Mouse (Mus musculus) MEL (cell line): ENCODE measurements around the gene Mtmr14. TPM values are rescaled to one million over a fixed set of nuclear protein-coding genes. Genes with fewer than 3 reads are reported as not detected.

Experiments
- DNase-seq: peaks from one replicate; pipeline ENCODE4 v3.0.0; 2011; ENCODE audit warnings: low read depth, low spot score
- H3K27ac ChIP-seq: 2 replicates; pipeline ENCODE4 v1.5.1; 2012; ENCODE audit warnings: low read depth, mild to moderate bottlenecking, control low read depth, low read length, moderate library complexity; ENCODE audit not compliant: control insufficient read depth
- H3K27me3 ChIP-seq, 2 experiments: fragments of 150-350 bp in 1 of 2; sonication (generic) in 1 of 2; 2 replicates each; pipeline ENCODE4 v1.6.1; 2012; ENCODE audit warnings: low read length in 2 of 2, mild to moderate bottlenecking in 2 of 2, improper control_type of control experiment in 1 of 2, moderate library complexity in 1 of 2; ENCODE audit not compliant: insufficient read depth in 2 of 2, control insufficient read depth in 1 of 2
- H3K36me3 ChIP-seq, 2 experiments: 2 replicates each; pipeline ENCODE4 v1.6.1; 2012 to 2014; ENCODE audit warnings: low read length in 2 of 2, improper control_type of control experiment in 1 of 2, inconsistent platforms in 1 of 2, mild to moderate bottlenecking in 1 of 2; ENCODE audit not compliant: insufficient read depth in 2 of 2, control insufficient read depth in 1 of 2
- H3K4me1 ChIP-seq, 2 experiments: fragments of 150-350 bp in 1 of 2; sonication (generic) in 1 of 2; 2 replicates each; pipeline ENCODE4 v1.6.1; 2012; ENCODE audit warnings: low read length in 2 of 2, improper control_type of control experiment in 1 of 2, mild to moderate bottlenecking in 1 of 2; ENCODE audit not compliant: insufficient read depth in 2 of 2, control insufficient read depth in 1 of 2
- H3K4me3 ChIP-seq, 2 experiments: fragments of 150-350 bp in 1 of 2; sonication (generic) in 1 of 2; 2 replicates each; pipeline ENCODE4 v1.5.1; 2012; ENCODE audit warnings: low read depth in 2 of 2, low read length in 2 of 2, mild to moderate bottlenecking in 2 of 2, moderate library complexity in 2 of 2, control low read depth in 1 of 2, improper control_type of control experiment in 1 of 2; ENCODE audit not compliant: control insufficient read depth in 1 of 2, insufficient read depth in 1 of 2
- H3K79me2 ChIP-seq: 2 replicates; pipeline ENCODE4 v1.6.1; 2012; ENCODE audit warnings: mild to moderate bottlenecking, low read length, moderate library complexity; ENCODE audit not compliant: control insufficient read depth, poor library complexity, insufficient read depth
- H3K9ac ChIP-seq: 2 replicates; pipeline ENCODE4 v1.6.1; 2012; ENCODE audit warnings: low read depth, mild to moderate bottlenecking, control low read depth, low read length, moderate library complexity; ENCODE audit not compliant: control insufficient read depth, poor library complexity, severe bottlenecking
- H3K9me3 ChIP-seq: fragments of 150-350 bp; sonication (generic); replicated peaks from 2 replicates; pipeline ENCODE4 v1.6.1; 2012; ENCODE audit warnings: mild to moderate bottlenecking, low read length, improper control_type of control experiment, moderate library complexity; ENCODE audit not compliant: insufficient read depth
- BHLHE40 ChIP-seq: IDR thresholded peaks from 2 replicates; pipeline ENCODE4 v1.6.1; 2012; ENCODE audit warnings: low read depth, mild to moderate bottlenecking, inconsistent platforms, low read length, improper control_type of control experiment, borderline replicate concordance
- CHD2 ChIP-seq: IDR thresholded peaks from 2 replicates; pipeline ENCODE4 v1.6.1; 2011; ENCODE audit warnings: low read length, improper control_type of control experiment
- ELF1 ChIP-seq: IDR thresholded peaks from 2 replicates; pipeline ENCODE4 v1.6.1; 2014; ENCODE audit warnings: low read depth, mild to moderate bottlenecking, inconsistent platforms, low read length, improper control_type of control experiment, moderate library complexity
- EP300 ChIP-seq, 2 experiments: IDR thresholded peaks; 2 replicates each; pipeline ENCODE4 v1.6.1; 2011; ENCODE audit warnings: improper control_type of control experiment in 2 of 2, low read length in 2 of 2, low read depth in 1 of 2, mild to moderate bottlenecking in 1 of 2
- ETS1 ChIP-seq: IDR thresholded peaks from 2 replicates; pipeline ENCODE4 v1.6.1; 2012; ENCODE audit warnings: low read depth, mild to moderate bottlenecking, inconsistent platforms, low read length, improper control_type of control experiment, moderate library complexity
- GABPA ChIP-seq: IDR thresholded peaks from 2 replicates; pipeline ENCODE4 v1.6.1; 2012; ENCODE audit warnings: low read depth, mild to moderate bottlenecking, inconsistent platforms, low read length, improper control_type of control experiment, moderate library complexity
- GATA1 ChIP-seq: IDR thresholded peaks from 2 replicates; pipeline ENCODE4 v1.6.1; 2011; ENCODE audit warnings: low read depth, low read length, improper control_type of control experiment
- JUND ChIP-seq: IDR thresholded peaks from 2 replicates; pipeline ENCODE4 v1.6.1; 2011; ENCODE audit warnings: low read depth, mild to moderate bottlenecking, improper control_type of control experiment, low read length
- KAT2A ChIP-seq: conservative IDR thresholded peaks from 2 replicates; pipeline ENCODE4 v1.6.1; 2012; ENCODE audit warnings: low read depth, low read length, improper control_type of control experiment, inconsistent platforms
- MAFK ChIP-seq: IDR thresholded peaks from 2 replicates; pipeline ENCODE4 v1.6.1; 2011; ENCODE audit warnings: low read depth, mild to moderate bottlenecking, low read length, improper control_type of control experiment, borderline replicate concordance
- MAX ChIP-seq: IDR thresholded peaks from 2 replicates; pipeline ENCODE4 v1.6.1; 2011; ENCODE audit warnings: low read length, improper control_type of control experiment
- MEF2A ChIP-seq: IDR thresholded peaks from 2 replicates; pipeline ENCODE4 v1.6.1; 2014; ENCODE audit warnings: low read depth, mild to moderate bottlenecking, inconsistent platforms, low read length, improper control_type of control experiment; ENCODE audit not compliant: poor library complexity, insufficient replicate concordance, severe bottlenecking; ENCODE audit errors: extremely low read depth
- MXI1 ChIP-seq: IDR thresholded peaks from 2 replicates; pipeline ENCODE4 v1.6.1; 2011; ENCODE audit warnings: mild to moderate bottlenecking, low read depth, low read length, improper control_type of control experiment
- MYB ChIP-seq: IDR thresholded peaks from 2 replicates; pipeline ENCODE4 v1.6.1; 2011; ENCODE audit warnings: mild to moderate bottlenecking, low read depth, low read length, improper control_type of control experiment
- NELFE ChIP-seq: IDR thresholded peaks from 2 replicates; pipeline ENCODE4 v1.6.1; 2011; ENCODE audit warnings: low read depth, low read length, improper control_type of control experiment
- NRF1 ChIP-seq: IDR thresholded peaks from 2 replicates; pipeline ENCODE4 v1.6.1; 2014; ENCODE audit warnings: low read depth, mild to moderate bottlenecking, inconsistent platforms, low read length, improper control_type of control experiment, moderate library complexity; ENCODE audit not compliant: poor library complexity, insufficient read depth, severe bottlenecking
- POLR2A ChIP-seq, 2 experiments: IDR thresholded peaks; 2 replicates each; pipeline ENCODE4 v1.6.1; 2011 to 2012; ENCODE audit warnings: low read length in 2 of 2, mild to moderate bottlenecking in 2 of 2, control low read depth in 1 of 2, improper control_type of control experiment in 1 of 2, low read depth in 1 of 2, moderate library complexity in 1 of 2; ENCODE audit not compliant: control insufficient read depth in 1 of 2, insufficient read depth in 1 of 2, poor library complexity in 1 of 2
- POLR2AphosphoS2 ChIP-seq: IDR thresholded peaks from 2 replicates; pipeline ENCODE4 v1.6.1; 2011; ENCODE audit warnings: low read length, improper control_type of control experiment
- RAD21 ChIP-seq: IDR thresholded peaks from 2 replicates; pipeline ENCODE4 v1.6.1; 2011; ENCODE audit warnings: mild to moderate bottlenecking, low read depth, low read length, improper control_type of control experiment
- RCOR1 ChIP-seq: IDR thresholded peaks from 2 replicates; pipeline ENCODE4 v1.6.1; 2012; ENCODE audit warnings: low read depth, mild to moderate bottlenecking, inconsistent platforms, low read length, improper control_type of control experiment
- SIN3A ChIP-seq: IDR thresholded peaks from 2 replicates; pipeline ENCODE4 v1.6.1; 2012; ENCODE audit warnings: low read length, improper control_type of control experiment, inconsistent platforms
- SMC3 ChIP-seq: IDR thresholded peaks from 2 replicates; pipeline ENCODE4 v1.6.1; 2011; ENCODE audit warnings: low read depth, low read length, improper control_type of control experiment
- TAL1 ChIP-seq: IDR thresholded peaks from 2 replicates; pipeline ENCODE4 v1.6.1; 2012; ENCODE audit warnings: mild to moderate bottlenecking, inconsistent platforms, low read length, moderate library complexity, mixed read lengths
- TBP ChIP-seq: IDR thresholded peaks from 2 replicates; pipeline ENCODE4 v1.8.0; 2011; ENCODE audit warnings: low read depth, low read length, improper control_type of control experiment
- TCF12 ChIP-seq: IDR thresholded peaks from 2 replicates; pipeline ENCODE4 v1.6.1; 2014; ENCODE audit warnings: low read depth, mild to moderate bottlenecking, inconsistent platforms, low read length, improper control_type of control experiment, moderate library complexity
- USF1 ChIP-seq: IDR thresholded peaks from 2 replicates; pipeline ENCODE4 v1.6.1; 2014; ENCODE audit warnings: low read depth, mild to moderate bottlenecking, inconsistent platforms, low read length, improper control_type of control experiment, moderate library complexity
- USF2 ChIP-seq, 2 experiments: IDR thresholded peaks; 2 replicates each; pipeline ENCODE4 v1.6.1; 2011 to 2012; ENCODE audit warnings: improper control_type of control experiment in 2 of 2, low read length in 2 of 2, borderline replicate concordance in 1 of 2, inconsistent platforms in 1 of 2, low read depth in 1 of 2, mild to moderate bottlenecking in 1 of 2; ENCODE audit not compliant: insufficient read depth in 1 of 2
- ZC3H11A ChIP-seq: IDR thresholded peaks from 2 replicates; pipeline ENCODE4 v1.6.1; 2012; ENCODE audit warnings: low read depth, mild to moderate bottlenecking, inconsistent platforms, low read length, improper control_type of control experiment
- polyA plus RNA-seq, 2 experiments: library from polyadenylated mRNA; stranded (reverse) in 1 of 2; unstranded in 1 of 2; fragments of >175 nt in 1 of 2; fragments of >200 nt in 1 of 2; gene quantifications; 2 replicates each; pipeline versions ENCODE4 v1.2.1 to v1.2.4; 2012; ENCODE audit warnings: low replicate concordance in 2 of 2, low read depth in 1 of 2; ENCODE audit not compliant: insufficient read length in 2 of 2, insufficient read depth in 1 of 2, missing spikeins in 1 of 2
- total RNA-seq: library from RNA; depleted of rRNA; stranded (reverse); fragments of 300-350 nt; gene quantifications from 2 replicates; pipeline ENCODE4 v1.2.3, GENCODE M21; 2012

The Mtmr14 gene
- total and polyA plus RNA-seq, 3 experiments, result 11.4 to 24.5 TPM; not detected in 1

- no peak for TF ChIP-seq CHD2
- TF ChIP-seq POLR2A (IDR thresholded peaks at IDR 0.05; ENCODE audit: control insufficient read depth in 1 of 2, insufficient read depth in 1 of 2, low read depth in 1 of 2, low read length in 2 of 2, poor library complexity in 1 of 2), result no peak
- no peak for TF ChIP-seq NELFE
- TF ChIP-seq, all 39 proteins: peak for 0
These were observed 21.4 kb upstream of the Mtmr14 start (continued) for GRCm38 (mm10) chr6:113216280-113216679.

- Histone ChIP-seq H3K4me1 (no peaks in the 10 kb centered on the region), H3K36me3 (no peaks in the 10 kb centered on the region), H3K79me2 (no peaks in the 10 kb centered on the region), H3K9me3 (no peaks in the 10 kb centered on the region), H3K27me3 (peaks cover 4 to 6% of the 10 kb centered on the region in 2 experiments; a peak in 3 of 4 replicates), H3K27ac (no peak overlapping the region), H3K4me3 (no peak overlapping the region), H3K9ac (no peak overlapping the region)
- DNase-seq, result no peak
- TF ChIP-seq NELFE (no peak), MAX (no peak), ELF1 (no peak), TCF12 (no peak), SMC3 (no peak), POLR2A (IDR thresholded peaks at IDR 0.05; ENCODE audit: control insufficient read depth in 1 of 2, insufficient read depth in 1 of 2, low read depth in 1 of 2, low read length in 2 of 2, poor library complexity in 1 of 2) (no peak), GATA1 (no peak), TAL1 (no peak), TBP (no peak), MEF2A (no peak), MAFK (no peak), MYB (no peak), BHLHE40 (no peak), USF1 (no peak), JUND (no peak), GABPA (no peak), USF2 (IDR thresholded peaks at IDR 0.05; ENCODE audit: borderline replicate concordance in 1 of 2, insufficient read depth in 1 of 2, low read depth in 1 of 2, low read length in 2 of 2) (no peak)
These were observed 11.8 kb upstream of the Mtmr14 start for GRCm38 (mm10) chr6:113225798-113226197.

GRCm38 (mm10) chr6:113226705-113227104, 10.9 kb upstream of the Mtmr14 start:
- DNase-seq, result no peak
- Histone ChIP-seq H3K27ac (no peak overlapping the region), H3K9ac (no peak overlapping the region), H3K4me3 (no peak overlapping the region), H3K9me3 (no peaks in the 10 kb centered on the region), H3K27me3 (peaks cover 4 to 6% of the 10 kb centered on the region in 2 experiments; a peak in 3 of 4 replicates), H3K4me1 (no peaks in the 10 kb centered on the region), H3K79me2 (no peaks in the 10 kb centered on the region), H3K36me3 (no peaks in the 10 kb centered on the region)
- no peak for TF ChIP-seq GATA1
- TF ChIP-seq KAT2A, result no peak
- no peak for TF ChIP-seq MAFK
- TF ChIP-seq RCOR1, result no peak
- TF ChIP-seq POLR2AphosphoS2, result no peak
- TF ChIP-seq SIN3A, result no peak
- TF ChIP-seq ZC3H11A, result no peak
- no peak for TF ChIP-seq JUND
- TF ChIP-seq NRF1, result no peak
- no peak for TF ChIP-seq MXI1
- no peak for TF ChIP-seq ETS1
- TF ChIP-seq CHD2, result no peak
- TF ChIP-seq EP300 (IDR thresholded peaks at IDR 0.05; ENCODE audit: low read depth in 1 of 2, low read length in 2 of 2), result no peak
- TF ChIP-seq TBP, result no peak
- no peak for TF ChIP-seq USF1
- no peak for TF ChIP-seq ELF1
- no peak for TF ChIP-seq MAX
- TF ChIP-seq GABPA, result no peak
- TF ChIP-seq TAL1, result no peak
- no peak for TF ChIP-seq RAD21
